Mouse (Mus musculus) megakaryocyte, embryonic 14.5 days (primary cell): ENCODE results near the gene Ms4a5. TPM values are rescaled to one million over a fixed set of nuclear protein-coding genes. Genes with fewer than 3 reads are reported as not detected.

Source experiments
- H3K27me3 ChIP-seq: replicated peaks from 2 replicates; pipeline ENCODE3; 2012; ENCODE audit warnings: inconsistent platforms
- H3K36me3 ChIP-seq: replicated peaks from 2 replicates; pipeline ENCODE3; 2012; ENCODE audit warnings: low read length, inconsistent platforms, mixed read lengths
- H3K4me1 ChIP-seq: 2 replicates; pipeline ENCODE4 v1.6.1; 2012; ENCODE audit warnings: inconsistent platforms
- H3K4me3 ChIP-seq: replicated peaks from 2 replicates; pipeline ENCODE3; 2012; ENCODE audit warnings: moderate library complexity, mild to moderate bottlenecking, inconsistent platforms
- H3K9me3 ChIP-seq: 2 replicates; pipeline ENCODE4 v1.6.1; 2012; ENCODE audit warnings: inconsistent platforms
- FLI1 ChIP-seq: IDR thresholded peaks from 2 replicates; pipeline ENCODE4 v1.6.1; 2012; ENCODE audit warnings: low read length, inconsistent platforms, mixed read lengths
- GATA1 ChIP-seq: IDR thresholded peaks from 3 replicates; pipeline ENCODE4 v1.6.1; 2012; ENCODE audit warnings: mixed read lengths, low read length, inconsistent platforms, borderline replicate concordance
- polyA plus RNA-seq: library from polyadenylated mRNA; stranded (reverse); fragments of >175 nt; gene quantifications from 2 replicates; pipeline ENCODE4 v1.2.3, GENCODE M21; 2012; ENCODE audit warnings: low replicate concordance; ENCODE audit not compliant: insufficient read depth

Gene Ms4a5
- polyA plus RNA-seq, 1 experiment: not detected

DNA sequence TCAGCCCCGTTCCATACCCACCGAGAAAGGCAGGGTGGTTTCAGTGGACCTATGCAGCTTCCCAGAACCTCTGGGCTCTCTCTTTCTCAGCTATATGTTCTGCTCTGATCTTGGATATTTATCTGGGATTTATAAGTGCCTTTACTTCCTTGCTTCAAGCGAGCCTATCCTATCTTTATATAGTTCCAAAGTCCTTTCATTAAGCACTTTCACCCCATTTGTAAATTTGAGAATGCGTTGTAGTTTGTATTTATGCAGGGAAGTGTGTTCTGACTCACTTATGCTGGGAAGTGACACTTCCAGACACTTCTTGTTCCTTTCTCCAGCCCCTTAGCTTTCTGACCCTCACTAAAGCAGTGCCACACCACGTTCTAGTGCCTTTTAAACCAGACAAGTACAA lies 51.3 kb downstream of the Ms4a5 start, which contains the start of gene Ms4a12:
Gene Ms4a12 (minus strand): TSS at position 101 of the 400 bp plus-strand sequence.
- no peaks in the 10 kb centered on the region for H3K4me1 ChIP-seq
- H3K36me3 ChIP-seq: no peaks in the 10 kb centered on the region
- no peak within 1 kb of the TSS for H3K4me3 ChIP-seq
- no peaks in the 10 kb centered on the region for H3K9me3 ChIP-seq
- TF ChIP-seq GATA1 (no peak), FLI1 (no peak)
- no peaks in the 10 kb centered on the region for H3K27me3 ChIP-seq

Other genes starting within 250 kb of the Ms4a5 start
- not detected in 2 replicates for gene Ms4a8a, start 202.8 kb downstream of the Ms4a5 start, polyA plus RNA-seq
- gene 1700017D01Rik, start 153.0 kb downstream of the Ms4a5 start, polyA plus RNA-seq: not detected in 2 replicates
- gene 1700025F22Rik, start 118.6 kb downstream of the Ms4a5 start, polyA plus RNA-seq: not detected in 2 replicates
- gene Ms4a13, start 87.1 kb downstream of the Ms4a5 start, polyA plus RNA-seq: not detected in 2 replicates
- not detected in 2 replicates for gene Ms4a12, start 51.4 kb downstream of the Ms4a5 start, polyA plus RNA-seq
- not detected in 2 replicates for gene Ms4a1, start 17.6 kb downstream of the Ms4a5 start, polyA plus RNA-seq
- 0.16 TPM in 1 of 2 replicates, not detected in the other for gene Ms4a14, start 30.6 kb upstream of the Ms4a5 start, polyA plus RNA-seq
- gene Ms4a7, start 52.3 kb upstream of the Ms4a5 start, polyA plus RNA-seq: 0.45 and 34.8 TPM in 2 replicates
- gene Ms4a4a, start 91.7 kb upstream of the Ms4a5 start, polyA plus RNA-seq: 1.2 TPM in 1 of 2 replicates, not detected in the other
- gene Ms4a4c, start 120.9 kb upstream of the Ms4a5 start, polyA plus RNA-seq: 1.8 TPM in 1 of 2 replicates, not detected in the other
- 0.38 TPM in 1 of 2 replicates, not detected in the other for gene Ms4a4b, start 159.7 kb upstream of the Ms4a5 start, polyA plus RNA-seq
- 4.0 TPM in 1 of 2 replicates, not detected in the other for gene Ms4a6c, start 185.5 kb upstream of the Ms4a5 start, polyA plus RNA-seq
- 0.17 TPM in 1 of 2 replicates, not detected in the other for gene Gm8369, start 202.1 kb upstream of the Ms4a5 start, polyA plus RNA-seq
- gene Ms4a6b, start 232.6 kb upstream of the Ms4a5 start, polyA plus RNA-seq: 0.72 TPM in 1 of 2 replicates, not detected in the other